Mouse (Mus musculus) forebrain, postnatal 0 days (tissue): ENCODE data around the gene Mrvi1. TPM values are rescaled to one million over a fixed set of nuclear protein-coding genes. Genes with fewer than 3 reads are reported as not detected.

Experiments
- ATAC-seq: fragments of 200-750 bp; cut with Nextera tagmentation; 2 replicates; pipeline ENCODE4 v1.8.0; 2017; ENCODE audit warnings: mild to moderate bottlenecking, moderate library complexity
- DNase-seq: peaks from one replicate; pipeline ENCODE4 v3.0.0-alpha.2; 2015
- H3K27ac ChIP-seq: fragments of 300-500 bp; sonication (generic); 2 replicates; pipeline ENCODE4 v1.5.1; 2014; ENCODE audit warnings: low read depth, mild to moderate bottlenecking, antibody characterized with exemption, low read length, moderate library complexity, mixed read lengths
- H3K27me3 ChIP-seq: fragments of 300-500 bp; sonication (generic); 2 replicates; pipeline ENCODE4 v1.6.1; 2014; ENCODE audit warnings: mild to moderate bottlenecking, low read length, mixed read lengths; ENCODE audit not compliant: insufficient read depth
- H3K36me3 ChIP-seq: fragments of 300-500 bp; sonication (generic); 2 replicates; pipeline ENCODE4 v1.6.1; 2014; ENCODE audit warnings: mild to moderate bottlenecking, moderate library complexity; ENCODE audit not compliant: insufficient read depth
- H3K4me1 ChIP-seq: fragments of 300-500 bp; sonication (generic); 2 replicates; pipeline ENCODE4 v1.6.1; 2014; ENCODE audit warnings: antibody characterized with exemption; ENCODE audit not compliant: insufficient read depth
- H3K4me2 ChIP-seq: fragments of 300-500 bp; sonication (generic); 2 replicates; pipeline ENCODE4 v1.6.1; 2014; ENCODE audit warnings: low read depth, mild to moderate bottlenecking, moderate library complexity
- H3K4me3 ChIP-seq: fragments of 300-500 bp; sonication (generic); 2 replicates; pipeline ENCODE4 v1.5.1; 2014; ENCODE audit warnings: low read depth, low read length, mixed read lengths
- H3K9ac ChIP-seq: fragments of 300-500 bp; sonication (generic); 2 replicates; pipeline ENCODE4 v1.6.1; 2014; ENCODE audit warnings: mild to moderate bottlenecking
- H3K9me3 ChIP-seq: fragments of 300-500 bp; sonication (generic); 2 replicates; pipeline ENCODE4 v1.6.1; 2016; ENCODE audit warnings: low read length
- CTCF ChIP-seq: sonication (generic); IDR thresholded peaks from 2 replicates; pipeline ENCODE4 v1.5.1; 2016; ENCODE audit warnings: antibody characterized with exemption, control low read depth, low read depth
- WGBS: fragments of 180-500 bp; shearing (Covaris S2); extraction: QIAGEN DNeasy Blood & Tissue Kit; methylation state at CpG from one replicate; pipeline ENCODE4 v1.1.7; 2014; 5-methylcytosine and 5-hydroxymethylcytosine counted together
- polyA plus RNA-seq: library from polyadenylated mRNA; unstranded; fragments of >200 nt; fragmentation: Nextera tagmentation; extraction: Ambion mirVana; gene quantifications from 2 replicates; pipeline ENCODE4 v1.2.1, GENCODE M21; 2015
- total RNA-seq: library from RNA; depleted of rRNA; stranded (reverse); fragments of >200 nt; gene quantifications from 2 replicates; pipeline ENCODE4 v1.2.3, GENCODE M21; 2014

Gene Mrvi1
- total and polyA plus RNA-seq, 2 experiments from 2014 or later, result 0.44 to 2.7 TPM

DNA sequence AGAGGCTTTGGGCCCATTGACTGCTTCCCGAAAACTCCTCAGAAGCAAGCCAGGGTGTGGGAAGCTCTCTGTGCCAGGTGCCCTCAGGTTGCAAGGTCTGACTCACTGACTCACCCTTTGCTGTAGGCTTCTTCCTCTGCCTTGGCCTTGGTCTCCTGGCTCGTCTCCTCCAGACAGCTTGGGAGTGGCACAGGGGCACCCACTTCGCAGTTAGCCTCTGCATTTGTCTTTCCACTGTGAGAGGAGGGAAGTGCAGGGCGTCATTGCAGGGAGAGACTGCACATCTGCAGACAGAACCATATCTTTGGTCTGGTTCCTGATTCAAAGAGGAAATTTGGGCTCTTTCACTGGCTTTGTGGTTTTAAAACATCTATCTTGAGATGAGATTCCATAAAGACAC lies 104.2 kb downstream of the Mrvi1 start:
- Histone ChIP-seq H3K9ac (no peak overlapping the region), H3K27me3 (no peaks in the 10 kb centered on the region), H3K4me1 (no peaks in the 10 kb centered on the region), H3K4me3 (no peak overlapping the region), H3K36me3 (no peaks in the 10 kb centered on the region), H3K9me3 (no peaks in the 10 kb centered on the region), H3K27ac (no peak overlapping the region), H3K4me2 (no peak overlapping the region)
- TF ChIP-seq CTCF, result no peak
- DNase-seq (no peak), ATAC-seq (no peak)
- WGBS, result 88% methylated on average over 4 of the region's 4 CpGs

DNA sequence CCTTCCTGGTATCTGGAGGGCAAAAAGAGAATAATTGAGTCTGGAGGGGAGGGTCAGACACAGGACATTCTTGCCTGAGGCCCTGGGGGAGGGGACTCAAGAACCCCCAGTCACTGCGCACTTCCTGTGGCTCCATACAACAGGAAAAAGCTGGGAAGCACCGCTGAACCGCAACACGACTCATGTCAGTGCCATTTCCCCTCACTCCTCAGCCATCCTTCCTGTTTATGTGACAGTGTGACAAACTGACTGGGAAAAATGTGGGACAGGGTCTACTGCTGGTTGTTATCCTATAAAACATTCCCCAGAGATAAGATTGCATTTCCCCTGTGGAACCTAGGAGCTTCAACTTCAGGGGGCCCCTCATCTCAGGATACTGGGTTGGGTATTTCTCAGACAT lies 105.3 kb downstream of the Mrvi1 start:
- TF ChIP-seq CTCF, result no peak
- H3K36me3 ChIP-seq, result no peaks in the 10 kb centered on the region
- no peaks in the 10 kb centered on the region for H3K27me3 ChIP-seq
- 82% methylated on average over 4 of the region's 4 CpGs for WGBS
- no peak overlapping the region for H3K27ac ChIP-seq
- no peak overlapping the region for H3K9ac ChIP-seq
- H3K9me3 ChIP-seq, result no peaks in the 10 kb centered on the region
- DNase-seq (no peak), ATAC-seq (no peak)
- H3K4me1 ChIP-seq, result no peaks in the 10 kb centered on the region
- H3K4me2 ChIP-seq, result no peak overlapping the region
- no peak overlapping the region for H3K4me3 ChIP-seq

DNA sequence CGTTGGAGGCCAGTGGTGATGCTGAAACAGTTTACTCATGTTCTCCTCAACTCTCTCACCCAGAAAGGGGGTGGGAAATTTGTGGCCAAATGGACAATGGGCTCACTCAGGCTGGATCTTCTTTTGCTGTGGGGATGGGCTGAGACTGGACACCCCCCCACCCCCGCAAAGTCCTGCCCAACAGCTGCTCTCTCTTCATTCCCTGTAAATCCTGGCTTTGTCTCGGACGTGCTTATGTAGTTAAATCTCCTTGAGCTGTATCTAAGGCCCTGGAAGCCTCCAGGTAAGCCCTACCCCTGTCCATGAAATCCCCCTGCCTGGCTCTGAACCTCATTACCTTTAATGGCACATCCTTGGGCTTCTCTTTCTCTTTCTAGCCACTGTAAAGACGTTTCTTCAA lies 113.5 kb downstream of the Mrvi1 start:
- 62% methylated on average over 5 of the region's 5 CpGs for WGBS
- Histone ChIP-seq H3K36me3 (no peaks in the 10 kb centered on the region), H3K27me3 (no peaks in the 10 kb centered on the region), H3K9ac (no peak overlapping the region), H3K4me2 (no peak overlapping the region), H3K9me3 (no peaks in the 10 kb centered on the region), H3K27ac (no peak overlapping the region), H3K4me3 (no peak overlapping the region), H3K4me1 (no peaks in the 10 kb centered on the region)
- no peak for TF ChIP-seq CTCF
- ATAC-seq (no peak), DNase-seq (no peak)

DNA sequence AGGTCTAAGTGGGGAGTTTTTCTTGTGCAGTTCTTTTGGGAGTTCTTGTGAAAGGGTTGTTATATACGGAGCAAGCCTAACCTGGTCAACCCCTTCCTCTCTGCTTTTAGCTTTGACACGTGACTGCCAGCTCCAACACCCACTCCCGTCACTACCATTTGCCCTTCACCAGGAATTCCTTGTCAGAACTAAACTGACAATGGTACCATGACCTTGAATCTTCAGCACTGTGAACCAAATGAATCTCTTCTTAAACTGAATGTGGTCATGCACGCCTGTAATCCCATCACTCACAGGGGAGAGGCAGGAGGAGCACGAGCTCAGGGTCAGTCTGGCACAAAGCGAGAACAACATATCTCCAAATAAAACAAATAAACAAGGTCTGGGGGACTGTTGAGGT lies 115.1 kb downstream of the Mrvi1 start:
- no peak overlapping the region for H3K4me3 ChIP-seq
- H3K27me3 ChIP-seq, result no peaks in the 10 kb centered on the region
- H3K9me3 ChIP-seq, result no peaks in the 10 kb centered on the region
- no peaks in the 10 kb centered on the region for H3K36me3 ChIP-seq
- no peak overlapping the region for H3K9ac ChIP-seq
- WGBS, result 94% methylated on average over 6 of the region's 6 CpGs
- H3K27ac ChIP-seq, result no peak overlapping the region
- DNase-seq (no peak), ATAC-seq (no peak)
- no peak for TF ChIP-seq CTCF
- H3K4me1 ChIP-seq, result no peaks in the 10 kb centered on the region
- no peak overlapping the region for H3K4me2 ChIP-seq

DNA sequence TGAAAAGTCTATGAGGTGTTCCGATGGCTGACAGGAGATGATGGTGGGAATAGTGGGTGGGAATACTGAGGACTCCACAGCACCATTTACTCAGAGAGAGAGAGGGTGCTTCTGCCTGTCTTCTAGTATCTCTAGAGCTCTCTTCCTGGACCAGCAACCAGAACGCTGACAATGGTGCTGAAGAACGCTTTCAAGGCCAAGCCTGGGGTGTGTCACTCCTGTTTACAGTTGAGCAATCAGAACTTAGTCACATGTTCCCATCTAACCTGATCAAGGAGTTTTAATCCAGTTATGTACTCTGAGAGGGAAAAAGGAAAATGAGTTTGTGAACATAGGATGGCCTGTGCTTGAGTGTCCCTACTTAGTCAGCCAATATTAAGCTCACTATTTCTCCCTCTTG lies 116.2 kb downstream of the Mrvi1 start:
- no peak for DNase-seq
- no peaks in the 10 kb centered on the region for H3K9me3 ChIP-seq
- no peak overlapping the region for H3K9ac ChIP-seq
- no peak overlapping the region for H3K4me3 ChIP-seq
- H3K36me3 ChIP-seq, result no peaks in the 10 kb centered on the region
- no peaks in the 10 kb centered on the region for H3K27me3 ChIP-seq
- 93% methylated on average over 3 of the region's 3 CpGs for WGBS
- no peaks in the 10 kb centered on the region for H3K4me1 ChIP-seq
- H3K27ac ChIP-seq, result no peak overlapping the region
- no peak overlapping the region for H3K4me2 ChIP-seq
- ATAC-seq, result no peak
- no peak for TF ChIP-seq CTCF

DNA sequence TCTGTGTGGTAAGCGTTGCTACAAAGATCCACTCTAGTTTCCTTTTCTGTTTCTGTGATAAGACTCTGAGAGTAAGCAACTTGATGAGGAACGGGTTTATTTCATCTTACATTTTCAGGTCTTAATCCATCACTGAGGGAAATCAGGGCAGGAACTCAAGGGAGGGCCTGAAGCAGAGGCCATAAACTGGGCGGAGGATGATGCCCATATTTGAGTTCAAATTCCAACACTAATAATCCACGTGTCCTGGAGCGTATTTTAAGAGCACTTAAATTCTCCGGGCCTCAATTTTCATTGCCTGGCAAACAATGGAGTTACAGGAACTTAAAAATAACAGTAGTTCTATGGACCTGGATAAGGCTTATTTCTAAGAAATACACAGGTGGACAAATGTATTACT lies 116.7 kb downstream of the Mrvi1 start:
- Histone ChIP-seq H3K27me3 (no peaks in the 10 kb centered on the region), H3K4me3 (no peak overlapping the region), H3K9me3 (no peaks in the 10 kb centered on the region), H3K4me2 (no peak overlapping the region), H3K9ac (no peak overlapping the region), H3K36me3 (no peaks in the 10 kb centered on the region), H3K27ac (no peak overlapping the region), H3K4me1 (no peaks in the 10 kb centered on the region)
- DNase-seq (no peak), ATAC-seq (no peak)
- TF ChIP-seq CTCF, result no peak
- 92% methylated on average over 6 of the region's 6 CpGs for WGBS

DNA sequence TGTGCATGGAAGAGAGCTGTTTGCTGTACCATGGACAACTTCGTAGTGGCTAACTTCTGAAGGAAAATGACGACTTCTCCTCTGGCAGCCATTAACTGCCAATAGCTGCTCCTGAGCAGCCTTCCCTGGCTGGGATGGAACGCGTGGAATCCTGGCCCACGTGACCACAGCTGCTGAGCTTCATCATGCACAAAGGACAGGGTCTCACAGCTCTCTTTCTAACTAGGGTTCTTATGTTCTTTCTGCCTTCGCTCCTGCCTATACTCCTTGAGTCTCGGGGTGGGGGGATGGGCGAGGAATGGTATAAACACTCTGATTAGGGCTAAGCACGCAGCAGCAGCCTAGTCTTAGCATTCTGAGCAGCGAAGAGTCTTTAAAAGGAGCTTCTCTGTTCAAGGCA lies 117.2 kb downstream of the Mrvi1 start:
- no peaks in the 10 kb centered on the region for H3K27me3 ChIP-seq
- ATAC-seq (no peak), DNase-seq (no peak)
- no peak overlapping the region for H3K4me3 ChIP-seq
- WGBS, result 37% methylated on average over 10 of the region's 10 CpGs
- no peak overlapping the region for H3K9ac ChIP-seq
- no peak for TF ChIP-seq CTCF
- H3K9me3 ChIP-seq, result no peaks in the 10 kb centered on the region
- H3K27ac ChIP-seq, result no peak overlapping the region
- no peaks in the 10 kb centered on the region for H3K36me3 ChIP-seq
- no peak overlapping the region for H3K4me2 ChIP-seq
- H3K4me1 ChIP-seq, result no peaks in the 10 kb centered on the region

DNA sequence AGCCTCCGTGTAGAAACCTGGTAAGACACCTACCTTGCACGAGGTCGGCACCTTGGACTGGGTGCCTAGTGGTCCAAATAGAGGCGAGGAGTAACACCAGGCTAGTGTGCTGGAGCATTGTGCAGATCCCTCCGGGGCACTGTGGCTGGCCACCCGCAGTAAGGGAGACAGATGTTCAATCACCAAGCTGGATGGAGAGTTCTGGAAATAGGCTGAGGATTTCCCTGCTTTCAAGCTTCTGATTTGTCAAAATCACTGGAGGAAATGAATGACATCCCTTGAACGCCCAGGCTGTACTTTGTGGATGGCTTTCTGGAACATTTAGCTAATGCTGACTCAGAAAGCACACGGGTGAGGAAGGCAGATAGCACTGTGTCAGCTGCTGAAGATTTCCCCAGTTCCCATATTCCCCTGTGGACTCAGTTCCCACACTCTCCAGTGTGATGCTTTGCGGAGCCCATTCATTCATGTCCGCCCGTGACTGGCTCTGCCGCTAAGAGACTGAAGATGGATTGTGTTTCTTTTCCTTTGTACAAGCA lies 119.4 kb downstream of the Mrvi1 start, which contains the start of gene Lyve1:
TSS of gene Lyve1 (minus strand) at position 489 of the 539 bp plus-strand sequence.
- Histone ChIP-seq H3K4me1 (no peaks in the 10 kb centered on the region), H3K36me3 (no peaks in the 10 kb centered on the region), H3K27ac (no peak within 1 kb of the TSS), H3K9me3 (no peaks in the 10 kb centered on the region), H3K27me3 (no peaks in the 10 kb centered on the region), H3K9ac (no peak within 1 kb of the TSS), H3K4me3 (no peak within 1 kb of the TSS), H3K4me2 (no peak within 1 kb of the TSS)
- 80% methylated on average over 12 of the region's 12 CpGs for WGBS
- DNase-seq, result no peak
- no peak for ATAC-seq
- TF ChIP-seq CTCF, result no peak
